In the genomic region with DNA sequence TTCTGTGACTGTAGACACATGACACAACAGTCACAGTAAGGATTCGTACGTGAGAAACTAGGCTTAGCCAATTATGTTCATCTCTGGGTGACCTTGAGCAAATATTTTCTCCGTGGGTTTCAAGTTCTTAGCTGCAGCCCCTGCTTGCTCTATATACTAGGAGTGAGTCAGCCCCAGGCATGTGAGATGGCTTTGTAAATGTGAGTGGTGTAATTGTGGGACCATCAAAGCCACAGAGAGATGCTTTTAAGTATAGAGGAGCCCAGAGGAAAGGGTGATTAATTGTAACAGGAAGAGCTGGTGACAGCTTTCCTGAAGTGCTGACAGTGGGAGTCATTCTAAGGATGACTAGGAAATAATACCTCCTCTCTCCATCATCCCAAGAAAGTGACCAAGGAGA, we compare ENCODE assay signal across 10 mouse cellular contexts.
A peak's percentile ranks its signal among the peaks of the same experiment; 100 is the strongest.
DNase-seq lines count a peak whose midpoint lies in the region; ATAC-seq and TF ChIP-seq lines count a peak whose summit lies in the region.
"Had no signal": no experiment of that assay in that cellular context is flagged by ENCODE, and none has a peak within 500 bp of the region (broad histone marks: within the 10 kb centered on the region; RNA-seq: fewer than 3 reads in every experiment).

No protein-coding gene starts in this region.

- H3ac ChIP-seq in C2C12 (ENCODE audit: control insufficient read depth, insufficient read length, low read depth) = no peak overlapping the region

- no peak overlapping the region for H3K4me2 ChIP-seq in kidney, embryonic 15.5 days
- no peak overlapping the region for H3K4me2 ChIP-seq in forebrain, embryonic 11.5 days (ENCODE audit: low read depth, low read length, severe bottlenecking)
- H3K4me2 ChIP-seq in midbrain, embryonic 15.5 days = no peak overlapping the region

- no peaks in the 10 kb centered on the region for H3K27me3 ChIP-seq in kidney, embryonic 15.5 days
- no peaks in the 10 kb centered on the region for H3K27me3 ChIP-seq in C2C12 (ENCODE audit: control insufficient read depth, insufficient read depth, insufficient read length)
- no peaks in the 10 kb centered on the region for H3K27me3 ChIP-seq in forebrain, embryonic 11.5 days (ENCODE audit: control insufficient read depth, insufficient read depth, low read length)
- no peaks in the 10 kb centered on the region for H3K27me3 ChIP-seq in midbrain, embryonic 15.5 days (replicated peaks)

- no peak overlapping the region for H3K4me3 ChIP-seq in kidney, embryonic 15.5 days (replicated peaks)
- H3K4me3 ChIP-seq in C2C12 (ENCODE audit: insufficient read depth, poor library complexity, severe bottlenecking) = no peak overlapping the region
- H3K4me3 ChIP-seq in forebrain, embryonic 11.5 days (ENCODE audit: low read depth, low read length) = no peak overlapping the region
- no peak overlapping the region for H3K4me3 ChIP-seq in midbrain, embryonic 15.5 days

- H3K9me3 ChIP-seq in kidney, embryonic 15.5 days (replicated peaks) = no peaks in the 10 kb centered on the region
- no peaks in the 10 kb centered on the region for H3K9me3 ChIP-seq in forebrain, embryonic 11.5 days (ENCODE audit: control insufficient read depth, low read length)
- no peaks in the 10 kb centered on the region for H3K9me3 ChIP-seq in midbrain, embryonic 15.5 days

- peaks cover 15% of the 10 kb centered on the region for H3K36me3 ChIP-seq in kidney, embryonic 15.5 days
- H3K36me3 ChIP-seq in C2C12 (ENCODE audit: control insufficient read depth, insufficient read depth) = no peaks in the 10 kb centered on the region
- H3K36me3 ChIP-seq in forebrain, embryonic 11.5 days (ENCODE audit: control insufficient read depth, insufficient read depth, low read length) = no peaks in the 10 kb centered on the region; the same call in 1 of the 2 replicates
- no peaks in the 10 kb centered on the region for H3K36me3 ChIP-seq in midbrain, embryonic 15.5 days (replicated peaks)

- WGBS in kidney, embryonic 15.5 days = 47% methylated on average over 3 of the region's 3 CpGs
- WGBS in forebrain, embryonic 11.5 days = 69% methylated on average over 3 of the region's 3 CpGs
- WGBS in midbrain, embryonic 15.5 days = 29% methylated on average over 3 of the region's 3 CpGs

- no peaks in the 10 kb centered on the region for H3K79me3 ChIP-seq in C2C12 (ENCODE audit: low read depth)

- no peak for DNase-seq in kidney, postnatal 10 days
- no peak for DNase-seq in forebrain, embryonic 11.5 days (ENCODE audit: low spot score)
- DNase-seq in thymus, postnatal 0 days (ENCODE audit: low spot score) = no peak
- DNase-seq in left cerebral cortex, postnatal 10 days (ENCODE audit: extremely low spot score in 1 of 2, low spot score in 2 of 2) = no peak
- no peak for DNase-seq in testis, postnatal 14 days (ENCODE audit: low spot score)

- 0 out of 2 replicates have a peak overlapping the region, but pooled peaks have one; percentile 14 for H3K27ac ChIP-seq in kidney, embryonic 15.5 days
- H3K27ac ChIP-seq in forebrain, embryonic 11.5 days (ENCODE audit: low read depth, low read length) = peak overlapping the region; percentile 4; the same call in 1 of the 2 replicates
- peak overlapping the region; percentile 36; the same call in 1 of the 2 replicates for H3K27ac ChIP-seq in midbrain, embryonic 15.5 days
- H3K27ac ChIP-seq: kidney, postnatal 0 days; liver, embryonic 14.5 days had no signal

- H3K79me2 ChIP-seq in C2C12 (ENCODE audit: control insufficient read depth, insufficient read depth) = no peaks in the 10 kb centered on the region

- H3K9ac ChIP-seq in kidney, embryonic 15.5 days = no peak overlapping the region
- no peak overlapping the region for H3K9ac ChIP-seq in forebrain, embryonic 11.5 days (ENCODE audit: low read length)
- H3K9ac ChIP-seq in midbrain, embryonic 15.5 days = no peak overlapping the region
- H3K9ac ChIP-seq: liver, embryonic 14.5 days had no signal

- TF ChIP-seq CTCF in C2C12 (IDR thresholded peaks at IDR 0.05; ENCODE audit: control insufficient read depth, insufficient read depth, insufficient read length) = no peak

- intact Hi-C loops in left cerebral cortex, postnatal 10 days (cut with DNase I) = no loop called here

- peaks cover 28% of the 10 kb centered on the region for H3K4me1 ChIP-seq in kidney, embryonic 15.5 days
- 0 out of 2 replicates have a peak, but pooled peaks cover 4% of the 10 kb centered on the region for H3K4me1 ChIP-seq in forebrain, embryonic 11.5 days (replicated peaks; ENCODE audit: control insufficient read depth, insufficient read depth, low read length)
- peaks cover 24% of the 10 kb centered on the region for H3K4me1 ChIP-seq in midbrain, embryonic 15.5 days

- no peak for ATAC-seq in kidney, embryonic 15.5 days (replicated peaks; ENCODE audit: low FRiP score)
- ATAC-seq in forebrain, embryonic 11.5 days (replicated peaks; ENCODE audit: low FRiP score) = peak; percentile 49; the same call in 1 of the 2 replicates
- ATAC-seq in midbrain, embryonic 15.5 days (replicated peaks) = peak; percentile 48

TF ChIP-seq in C2C12, 6 proteins besides CTCF, POLR2A, EP300 and RAD21:
- TF ChIP-seq CEBPB (IDR thresholded peaks at IDR 0.05; ENCODE audit: low read depth) = no peak
- no peak for TF ChIP-seq MAX (IDR thresholded peaks at IDR 0.05)
- TF ChIP-seq USF1 (IDR thresholded peaks at IDR 0.05; ENCODE audit: low read depth) = no peak
- peak; percentile 70 for TF ChIP-seq FOSL1 (IDR thresholded peaks at IDR 0.05; ENCODE audit: insufficient read depth, low read length, poor library complexity, severe bottlenecking)
- TF ChIP-seq MYOG (IDR thresholded peaks at IDR 0.05; ENCODE audit: control insufficient read depth, extremely low read depth, insufficient read length) = no peak
- peak; percentile 18 for TF ChIP-seq MYOD1 (IDR thresholded peaks at IDR 0.05; ENCODE audit: control insufficient read depth, insufficient read length, low read depth)
